Mouse (Mus musculus) spleen, adult 2 months (tissue): ENCODE measurements around the gene Tmod4. TPM values are rescaled to one million over a fixed set of nuclear protein-coding genes. Genes with fewer than 3 reads are reported as not detected.

ENCODE experiments used
- DNase-seq, 2 experiments: peaks; one replicate each; pipeline versions ENCODE4 v3.0.0 to v3.0.0-alpha.2; 2012 to 2021; ENCODE audit warnings: low spot score in 2 of 2, low read depth in 1 of 2
- H3K27ac ChIP-seq: fragments of 200-500 bp; 2 replicates; pipeline ENCODE4 v1.5.1; 2012; ENCODE audit warnings: low read length, inconsistent platforms; ENCODE audit not compliant: insufficient read depth
- H3K27me3 ChIP-seq: fragments of 200-500 bp; 2 replicates; pipeline ENCODE4 v1.6.1; 2012; ENCODE audit warnings: mild to moderate bottlenecking, moderate library complexity, low read length, inconsistent platforms; ENCODE audit not compliant: control insufficient read depth, insufficient read depth
- H3K36me3 ChIP-seq: fragments of 200-500 bp; 2 replicates; pipeline ENCODE4 v1.6.1; 2012; ENCODE audit warnings: mild to moderate bottlenecking, low read length, inconsistent platforms; ENCODE audit not compliant: control insufficient read depth, insufficient read depth
- H3K4me1 ChIP-seq: fragments of 200-500 bp; 2 replicates; pipeline ENCODE4 v1.6.1; 2011; ENCODE audit warnings: inconsistent platforms; ENCODE audit not compliant: control insufficient read depth, insufficient read depth, insufficient read length
- H3K4me3 ChIP-seq: fragments of 200-500 bp; 2 replicates; pipeline ENCODE4 v1.5.1; 2011; ENCODE audit warnings: mild to moderate bottlenecking, inconsistent platforms; ENCODE audit not compliant: insufficient read depth, insufficient read length; ENCODE audit errors: extremely low read depth
- CTCF ChIP-seq: fragments of 200-500 bp; IDR thresholded peaks from 2 replicates; pipeline ENCODE4 v1.5.1; 2011; ENCODE audit warnings: mild to moderate bottlenecking, inconsistent platforms; ENCODE audit not compliant: insufficient read depth, insufficient read length, insufficient replicate concordance; ENCODE audit errors: extremely low read depth
- POLR2A ChIP-seq: fragments of 200-500 bp; IDR thresholded peaks from 2 replicates; pipeline ENCODE4 v1.6.1; 2011; ENCODE audit warnings: low read depth, low read length, inconsistent platforms
- WGBS: fragments of 180-500 bp; shearing (Covaris S2); methylation state at CpG from one replicate; pipeline ENCODE4 v1.1.7; 2018; 5-methylcytosine and 5-hydroxymethylcytosine counted together
- polyA plus RNA-seq: library from polyadenylated mRNA; depleted of rRNA; stranded (reverse); fragments of >200 nt; gene quantifications from 2 replicates; pipeline ENCODE4 v1.2.3, GENCODE M21; 2012

The Tmod4 gene
- polyA plus RNA-seq, 1 experiment, result 0.91 TPM

- Histone ChIP-seq H3K36me3 (peaks cover 12% of the 10 kb centered on the region), H3K27me3 (no peaks in the 10 kb centered on the region), H3K4me3 (peak overlapping the region; percentile 82; the same call in 1 of the 2 replicates), H3K4me1 (peaks cover 17% of the 10 kb centered on the region; the same call in 1 of the 2 replicates), H3K27ac (peak overlapping the region; percentile 94; the same call in 1 of the 2 replicates)
- peak; percentile 75 to 88 for DNase-seq
- TF ChIP-seq POLR2A (no peak), CTCF (peak; percentile 96)
- 7% methylated on average over 5 of the region's 5 CpGs for WGBS
These were observed 18.3 kb downstream of the Tmod4 start for GRCm38 (mm10) chr3:95142617-95143011.

GRCm38 (mm10) chr3:95147924-95148323 lies 23.6 kb downstream of the Tmod4 start:
- Histone ChIP-seq H3K4me3 (no peak overlapping the region), H3K4me1 (no peaks in the 10 kb centered on the region), H3K36me3 (no peaks in the 10 kb centered on the region), H3K27me3 (no peaks in the 10 kb centered on the region), H3K27ac (no peak overlapping the region)
- no peak for TF ChIP-seq CTCF
- TF ChIP-seq POLR2A, result no peak
- 78% methylated on average over 3 of the region's 3 CpGs for WGBS
- DNase-seq, result no peak

GRCm38 (mm10) chr3:95153874-95154273 lies 29.6 kb downstream of the Tmod4 start:
- Histone ChIP-seq H3K27me3 (no peaks in the 10 kb centered on the region), H3K36me3 (no peaks in the 10 kb centered on the region), H3K4me3 (no peak overlapping the region), H3K4me1 (no peaks in the 10 kb centered on the region), H3K27ac (no peak overlapping the region)
- peak in 1 of 2 experiments; percentile 62 for DNase-seq
- no peak for TF ChIP-seq POLR2A
- TF ChIP-seq CTCF, result peak; percentile 67; the same call in 1 of the 2 replicates
- WGBS, result 34% methylated on average over 4 of the region's 4 CpGs

GRCm38 (mm10) chr3:95159511-95159986 lies 35.3 kb downstream of the Tmod4 start:
- H3K36me3 ChIP-seq, result no peaks in the 10 kb centered on the region
- H3K4me3 ChIP-seq, result peak overlapping the region; percentile 66
- no peak for DNase-seq
- TF ChIP-seq CTCF, result no peak
- no peak for TF ChIP-seq POLR2A
- no peak overlapping the region for H3K27ac ChIP-seq
- H3K4me1 ChIP-seq, result peaks cover 7% of the 10 kb centered on the region; the same call in 1 of the 2 replicates
- peaks cover 10% of the 10 kb centered on the region for H3K27me3 ChIP-seq
- WGBS, result 23% methylated on average over 8 of the region's 8 CpGs

GRCm38 (mm10) chr3:95159987-95160963 lies 36.0 kb downstream of the Tmod4 start, which contains the start of gene Sema6c:
TSS of gene Sema6c (plus strand) at chr3:95160457.
- 0 out of 2 replicates have a peak within 1 kb of the TSS, but pooled peaks have one; percentile 24 for H3K27ac ChIP-seq
- H3K27me3 ChIP-seq, result peaks cover 10% of the 10 kb centered on the region
- DNase-seq, result peak; percentile 59 to 82
- no peaks in the 10 kb centered on the region for H3K36me3 ChIP-seq
- WGBS, result under 1% methylated on average over 66 of the region's 66 CpGs
- H3K4me1 ChIP-seq, result peaks cover 7% of the 10 kb centered on the region; the same call in 1 of the 2 replicates
- peak within 1 kb of the TSS; percentile 66 for H3K4me3 ChIP-seq
- TF ChIP-seq POLR2A, result no peak
- TF ChIP-seq CTCF, result no peak

- Histone ChIP-seq H3K27ac (no peak overlapping the region), H3K4me3 (peak overlapping the region; percentile 62; the same call in 1 of the 2 replicates), H3K27me3 (peaks cover 10% of the 10 kb centered on the region), H3K4me1 (peaks cover 7% of the 10 kb centered on the region; the same call in 1 of the 2 replicates), H3K36me3 (no peaks in the 10 kb centered on the region)
- no peak for DNase-seq
- WGBS, result 11% methylated on average over 30 of the region's 30 CpGs
- TF ChIP-seq POLR2A, result no peak
- no peak for TF ChIP-seq CTCF
These were observed 36.8 kb downstream of the Tmod4 start for GRCm38 (mm10) chr3:95161041-95161551.
